Mouse (Mus musculus) CH12.LX (cell line): ENCODE results near the gene Foxb1.

Experiments
- CTCF ChIP-seq, 2 experiments: IDR thresholded peaks in 1 of 2; conservative IDR thresholded peaks in 1 of 2; 2 replicates each; pipeline ENCODE4 v1.5.1; 2011 to 2012; ENCODE audit warnings: low read depth in 2 of 2, low read length in 2 of 2, improper control_type of control experiment in 1 of 2, inconsistent platforms in 1 of 2, mild to moderate bottlenecking in 1 of 2, moderate library complexity in 1 of 2
- ELF1 ChIP-seq: IDR thresholded peaks from 2 replicates; pipeline ENCODE4 v1.6.1; 2014; ENCODE audit warnings: low read depth, mild to moderate bottlenecking, inconsistent platforms, low read length, improper control_type of control experiment
- EP300 ChIP-seq: IDR thresholded peaks from 2 replicates; pipeline ENCODE4 v1.6.1; 2011; ENCODE audit warnings: low read length, improper control_type of control experiment
- HCFC1 ChIP-seq: IDR thresholded peaks from 2 replicates; pipeline ENCODE4 v1.6.1; 2012; ENCODE audit warnings: low read depth, mild to moderate bottlenecking, inconsistent platforms, low read length, improper control_type of control experiment
- MAFK ChIP-seq: IDR thresholded peaks from 2 replicates; pipeline ENCODE4 v1.6.1; 2011; ENCODE audit warnings: low read length, improper control_type of control experiment; ENCODE audit not compliant: insufficient replicate concordance
- MXI1 ChIP-seq: IDR thresholded peaks from 2 replicates; pipeline ENCODE4 v1.6.1; 2011; ENCODE audit warnings: mild to moderate bottlenecking, low read depth, low read length, improper control_type of control experiment
- NRF1 ChIP-seq: IDR thresholded peaks from 2 replicates; pipeline ENCODE4 v1.6.1; 2014; ENCODE audit warnings: low read depth, mild to moderate bottlenecking, inconsistent platforms, low read length, improper control_type of control experiment, moderate library complexity
- POLR2A ChIP-seq: IDR thresholded peaks from 2 replicates; pipeline ENCODE4 v1.6.1; 2011; ENCODE audit warnings: low read depth, mild to moderate bottlenecking, improper control_type of control experiment, low read length
- UBTF ChIP-seq: IDR thresholded peaks from 2 replicates; pipeline ENCODE4 v1.6.1; 2012; ENCODE audit warnings: low read depth, mild to moderate bottlenecking, inconsistent platforms, low read length, improper control_type of control experiment, moderate library complexity
- ZC3H11A ChIP-seq: IDR thresholded peaks from 2 replicates; pipeline ENCODE4 v1.6.1; 2012; ENCODE audit warnings: low read depth, mild to moderate bottlenecking, inconsistent platforms, low read length, improper control_type of control experiment
- ZKSCAN1 ChIP-seq: IDR thresholded peaks from 2 replicates; pipeline ENCODE4 v1.6.1; 2012; ENCODE audit warnings: low read depth, inconsistent platforms, low read length, improper control_type of control experiment, borderline replicate concordance
- ZNF384 ChIP-seq: IDR thresholded peaks from 2 replicates; pipeline ENCODE4 v1.6.1; 2012; ENCODE audit warnings: low read depth, low read length, improper control_type of control experiment, inconsistent platforms

DNA sequence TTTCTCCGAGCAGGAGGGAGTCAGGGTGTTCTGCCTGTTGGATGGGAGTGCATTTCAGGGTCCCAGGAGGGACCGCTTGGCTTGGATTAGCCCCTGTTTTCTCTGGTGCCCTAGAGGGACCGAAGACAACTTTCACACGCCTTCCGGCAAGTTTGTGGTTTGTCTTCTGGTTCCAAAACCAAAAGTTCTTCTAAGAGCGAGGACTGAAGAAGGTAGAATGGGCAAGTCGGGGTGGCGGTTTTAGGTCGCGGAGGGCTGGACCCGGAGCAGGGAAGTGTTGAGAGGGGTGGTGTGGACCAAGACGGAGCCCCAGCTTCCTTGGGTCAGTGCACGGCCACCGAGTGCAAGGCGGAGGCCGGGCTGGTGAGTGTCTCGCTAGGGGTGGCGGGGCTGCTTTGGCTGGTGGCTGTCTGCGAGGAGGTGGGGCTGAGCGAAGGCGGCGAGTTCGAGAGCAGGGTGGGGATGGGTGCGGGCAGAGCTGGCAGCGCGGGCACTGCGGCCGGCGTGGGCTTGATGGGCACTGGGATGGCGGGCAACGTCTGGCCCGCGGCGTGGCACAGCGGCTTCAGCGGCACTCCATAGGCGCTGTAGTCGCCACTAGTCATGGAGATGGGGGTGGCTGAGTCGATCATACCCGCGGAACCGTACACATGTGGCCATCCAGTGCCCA is 1.7 kb downstream of the Foxb1 start:
- TF ChIP-seq CTCF (conservative IDR thresholded peaks at IDR 0.05 in 1 of 2, IDR thresholded peaks at IDR 0.05 in 1 of 2; ENCODE audit: low read depth in 2 of 2, low read length in 2 of 2) = no peak
- TF ChIP-seq HCFC1 = no peak
- no peak for TF ChIP-seq EP300
- no peak for TF ChIP-seq POLR2A
- TF ChIP-seq ZNF384 = no peak
- TF ChIP-seq ELF1 = no peak
- TF ChIP-seq ZC3H11A = no peak
- TF ChIP-seq ZKSCAN1 = no peak
- no peak for TF ChIP-seq UBTF
- no peak for TF ChIP-seq NRF1
- TF ChIP-seq MXI1 = no peak
- no peak for TF ChIP-seq MAFK
